Mouse (Mus musculus) stomach, postnatal 0 days (tissue): ENCODE results near the gene Popdc2.

Source experiments
- CTCF ChIP-seq: IDR thresholded peaks from 2 replicates; pipeline ENCODE4 v1.5.1; 2016; ENCODE audit warnings: antibody characterized with exemption, low read depth, mild to moderate bottlenecking, moderate library complexity
- EP300 ChIP-seq: optimal IDR thresholded peaks from 2 replicates; pipeline ENCODE3; 2016; ENCODE audit warnings: antibody characterized with exemption

DNA sequence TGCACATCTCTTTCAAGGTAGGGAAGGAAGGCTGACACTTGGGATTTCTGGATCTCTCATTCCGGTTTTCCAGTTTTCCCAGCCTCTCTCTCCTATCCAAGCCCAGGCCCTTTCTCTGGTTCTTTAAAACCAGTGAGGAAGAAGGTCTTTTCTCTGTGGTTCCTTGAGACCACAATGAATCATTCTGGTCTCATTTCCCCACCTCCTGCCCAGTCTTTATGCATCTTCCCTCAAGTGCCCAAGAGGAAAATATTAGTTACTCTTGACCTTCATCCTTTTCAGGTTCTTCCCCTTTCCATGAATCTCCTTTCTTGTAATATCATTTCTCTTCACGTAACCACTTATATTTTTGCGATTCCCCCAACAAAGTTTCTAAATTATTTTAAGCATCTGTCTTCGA is 23.7 kb downstream of the Popdc2 start:
- no peak for TF ChIP-seq CTCF
- no peak for TF ChIP-seq EP300
